Mouse (Mus musculus): Measurements from ENCODE around the gene Bcorl1. TPM values are rescaled to one million over a fixed set of nuclear protein-coding genes. Genes with fewer than 3 reads are reported as not detected.

The Bcorl1 gene
- polyA plus RNA-seq (2012; rRNA removed) = 4.8 and 5.0 TPM in 2 replicates

DNA sequence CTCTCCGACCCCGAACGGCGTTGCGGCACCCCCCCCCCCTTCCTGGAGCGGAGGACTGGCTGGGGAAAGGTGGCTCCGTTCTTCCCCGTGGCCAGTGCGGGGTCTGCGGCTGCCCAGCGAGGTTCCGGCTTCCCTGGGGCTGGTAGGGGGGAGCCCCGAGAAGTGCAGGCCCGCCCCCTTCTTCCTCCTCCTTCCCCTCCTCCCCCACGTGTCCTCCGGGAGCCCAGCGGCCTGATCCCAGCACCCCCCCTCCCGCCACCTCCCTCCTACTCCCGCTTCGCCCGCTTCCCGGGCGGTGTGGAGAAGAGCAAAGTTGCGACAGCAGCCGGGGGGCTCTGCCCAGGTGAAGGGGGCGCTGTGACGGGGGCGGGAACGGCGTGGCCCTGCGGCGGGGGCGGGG lies at the start of gene Bcorl1:
Bcorl1 (plus strand) TSS at position 218 of the 400 bp plus-strand sequence.

Other genes starting within 250 kb of the Bcorl1 start
- 2.2 and 18.6 TPM in 2 replicates for gene Xpnpep2, start 232.6 kb upstream of the Bcorl1 start, polyA plus RNA-seq (2012; rRNA removed)
- gene Sash3, start 194.9 kb upstream of the Bcorl1 start, polyA plus RNA-seq (2012; rRNA removed) = 3.5 and 4.0 TPM in 2 replicates
- gene Zdhhc9, start 132.5 kb upstream of the Bcorl1 start, polyA plus RNA-seq (2012; rRNA removed) = 24.4 and 25.6 TPM in 2 replicates
- 1.1 and 1.2 TPM in 2 replicates for gene Utp14a, start 84.5 kb upstream of the Bcorl1 start, polyA plus RNA-seq (2012; rRNA removed)
- 28.8 and 31.5 TPM in 2 replicates for gene Elf4, start 121.8 kb downstream of the Bcorl1 start, polyA plus RNA-seq (2012; rRNA removed)
- gene Aifm1, start 172.2 kb downstream of the Bcorl1 start, polyA plus RNA-seq (2012; rRNA removed) = 8.5 and 9.2 TPM in 2 replicates
- gene Rab33a, start 177.9 kb downstream of the Bcorl1 start, polyA plus RNA-seq (2012; rRNA removed) = 0.83 and 1.4 TPM in 2 replicates

All from colon, adult 2 months (tissue).